Mouse (Mus musculus) CH12F3 (cell line): ENCODE data around the gene Nfatc4.

Experiments used
- in situ Hi-C: fragments of 300-500 bp; cut with MboI; formaldehyde crosslinking; loops from 2 replicates; pipeline ENCODE4 v1.14.3; 2020; ENCODE audit warnings: low sequenced_read_pairs

Gene Nfatc4

GRCm38 (mm10) chr14:55880982-55881381 is 58.0 kb downstream of the Nfatc4 start:
- in situ Hi-C loops = no loop called here

- in situ Hi-C loops = no loop called here
Observed at GRCm38 (mm10) chr14:55882171-55882641, 59.3 kb downstream of the Nfatc4 start.

GRCm38 (mm10) chr14:55883149-55883661 is 60.3 kb downstream of the Nfatc4 start:
- in situ Hi-C loops = no loop called here
